ENCODE assay signal across 28 mouse cellular contexts in genomic region chr7:4081706-4082105, GRCm38 (mm10). TPM values are rescaled to one million over a fixed set of nuclear protein-coding genes. Genes with fewer than 3 reads are reported as not detected.
DNase-seq lines count a peak whose midpoint lies in the region; ATAC-seq and TF ChIP-seq lines count a peak whose summit lies in the region.
"Had no signal": no experiment of that assay in that cellular context is flagged by ENCODE, and none has a peak within 500 bp of the region (broad histone marks: within the 10 kb centered on the region; RNA-seq: fewer than 3 reads in every experiment).

No protein-coding gene starts in this region.

- no peak for TF ChIP-seq EP300 in stomach, postnatal 0 days (optimal IDR thresholded peaks at IDR 0.05)

- no peaks in the 10 kb centered on the region for H3K27me3 ChIP-seq in kidney, adult 2 months (replicated peaks; ENCODE audit: control insufficient read depth, insufficient read depth, low read length)
- H3K27me3 ChIP-seq in kidney, embryonic 15.5 days, result no peaks in the 10 kb centered on the region
- no peaks in the 10 kb centered on the region for H3K27me3 ChIP-seq in stomach, embryonic 15.5 days (replicated peaks)
- H3K27me3 ChIP-seq in stomach, postnatal 0 days (ENCODE audit: control insufficient read depth, insufficient read depth, low read length), result no peaks in the 10 kb centered on the region
- H3K27me3 ChIP-seq in stomach, embryonic 16.5 days (ENCODE audit: control insufficient read depth, insufficient read depth, low read length), result no peaks in the 10 kb centered on the region
- H3K27me3 ChIP-seq: embryonic facial prominence, embryonic 12.5 days; embryonic facial prominence, embryonic 15.5 days; heart, embryonic 13.5 days had no signal

- ATAC-seq in kidney, embryonic 15.5 days (replicated peaks; ENCODE audit: low FRiP score), result no peak
- peak; percentile 49; the same call in 1 of the 2 replicates for ATAC-seq in stomach, embryonic 15.5 days (ENCODE audit: insufficient read depth, low FRiP score, low read depth)
- ATAC-seq in stomach, postnatal 0 days (ENCODE audit: low FRiP score, low TSS enrichment), result no peak
- 0 out of 2 replicates have a peak, but pooled peaks have one; percentile 39 for ATAC-seq in stomach, embryonic 16.5 days (ENCODE audit: insufficient read depth, low FRiP score)
- ATAC-seq: forebrain, embryonic 14.5 days; forebrain, postnatal 0 days; hindbrain, postnatal 0 days had no signal

- H3K4me3 ChIP-seq in kidney, adult 2 months (ENCODE audit: insufficient read depth, low read depth, low read length), result no peak overlapping the region
- H3K4me3 ChIP-seq in kidney, embryonic 15.5 days (replicated peaks), result no peak overlapping the region
- no peak overlapping the region for H3K4me3 ChIP-seq in stomach, embryonic 15.5 days (replicated peaks)
- H3K4me3 ChIP-seq in stomach, postnatal 0 days (ENCODE audit: low read depth, low read length), result no peak overlapping the region
- no peak overlapping the region for H3K4me3 ChIP-seq in stomach, embryonic 16.5 days (replicated peaks; ENCODE audit: low read length)
- H3K4me3 ChIP-seq: embryonic facial prominence, embryonic 12.5 days; embryonic facial prominence, embryonic 15.5 days; gastrocnemius, adult 2 months; heart, embryonic 10.5 days; heart, embryonic 13.5 days had no signal

- H3K36me3 ChIP-seq in kidney, adult 2 months (ENCODE audit: control insufficient read depth, insufficient read depth, low read length), result no peaks in the 10 kb centered on the region
- no peaks in the 10 kb centered on the region for H3K36me3 ChIP-seq in kidney, embryonic 15.5 days
- H3K36me3 ChIP-seq in stomach, embryonic 15.5 days, result no peaks in the 10 kb centered on the region
- H3K36me3 ChIP-seq in stomach, postnatal 0 days (ENCODE audit: control insufficient read depth, insufficient read depth, low read length), result no peaks in the 10 kb centered on the region
- no peaks in the 10 kb centered on the region for H3K36me3 ChIP-seq in stomach, embryonic 16.5 days (ENCODE audit: control insufficient read depth, insufficient read depth, low read length)
- H3K36me3 ChIP-seq: embryonic facial prominence, embryonic 12.5 days; embryonic facial prominence, embryonic 15.5 days; heart, embryonic 10.5 days; heart, embryonic 13.5 days had no signal

- DNase-seq in adrenal gland, postnatal 10 days, result peak; percentile 12
- no peak for DNase-seq in adrenal gland, adult 18-20 months (ENCODE audit: low spot score in 2 of 2)
- DNase-seq in kidney, adult 2 months, result peak; percentile 12
- no peak for DNase-seq in stomach, postnatal 0 days (ENCODE audit: low spot score)
- DNase-seq in left cerebral cortex, postnatal 10 days (ENCODE audit: extremely low spot score in 1 of 2, low spot score in 2 of 2), result no peak
- DNase-seq: adrenal gland, postnatal 14 days; cerebellum, adult 11 months; cerebellum, adult 2 months; cerebellum, adult 9-11 months; cerebellum, postnatal 25 days; forebrain, postnatal 0 days; gastrocnemius, adult 2 months; gastrocnemius, postnatal 14 days; heart, adult 18-20 months; heart, postnatal 14 days; heart, postnatal 4 days had no signal

- no peak overlapping the region for H3K27ac ChIP-seq in kidney, adult 2 months (ENCODE audit: insufficient read depth, low read depth, low read length)
- H3K27ac ChIP-seq in kidney, embryonic 15.5 days, result no peak overlapping the region
- no peak overlapping the region for H3K27ac ChIP-seq in stomach, embryonic 15.5 days
- no peak overlapping the region for H3K27ac ChIP-seq in stomach, postnatal 0 days (replicated peaks)
- no peak overlapping the region for H3K27ac ChIP-seq in stomach, embryonic 16.5 days (ENCODE audit: low read length)
- H3K27ac ChIP-seq: embryonic facial prominence, embryonic 12.5 days; embryonic facial prominence, embryonic 15.5 days; gastrocnemius, adult 2 months; heart, embryonic 10.5 days; heart, embryonic 13.5 days; hindbrain, embryonic 14.5 days; hindbrain, postnatal 0 days had no signal

- no peak overlapping the region for H3K4me2 ChIP-seq in kidney, embryonic 15.5 days
- H3K4me2 ChIP-seq in stomach, embryonic 15.5 days, result no peak overlapping the region
- no peak overlapping the region for H3K4me2 ChIP-seq in stomach, postnatal 0 days (replicated peaks; ENCODE audit: low read depth)
- H3K4me2 ChIP-seq in stomach, embryonic 16.5 days (ENCODE audit: low read depth, low read length), result no peak overlapping the region
- H3K4me2 ChIP-seq: embryonic facial prominence, embryonic 12.5 days; embryonic facial prominence, embryonic 15.5 days; heart, embryonic 13.5 days; hindbrain, embryonic 14.5 days had no signal

- no peak for TF ChIP-seq POLR2A in kidney, adult 2 months (IDR thresholded peaks at IDR 0.05; ENCODE audit: low read depth, low read length)

- intact Hi-C loops in left cerebral cortex, postnatal 10 days (cut with DNase I), result no loop called here

- TF ChIP-seq CTCF in kidney, adult 2 months (conservative IDR thresholded peaks at IDR 0.05; ENCODE audit: insufficient read depth, insufficient read length, low read depth, low read length), result no peak
- TF ChIP-seq CTCF in stomach, postnatal 0 days (IDR thresholded peaks at IDR 0.05; ENCODE audit: low read depth), result no peak

- H3K9ac ChIP-seq in kidney, embryonic 15.5 days, result no peak overlapping the region
- H3K9ac ChIP-seq in stomach, embryonic 15.5 days, result no peak overlapping the region
- no peak overlapping the region for H3K9ac ChIP-seq in stomach, postnatal 0 days (ENCODE audit: low read length)
- H3K9ac ChIP-seq in stomach, embryonic 16.5 days (ENCODE audit: low read length), result no peak overlapping the region
- H3K9ac ChIP-seq: embryonic facial prominence, embryonic 12.5 days; embryonic facial prominence, embryonic 15.5 days; forebrain, postnatal 0 days; heart, embryonic 13.5 days; hindbrain, embryonic 14.5 days had no signal

- H3K4me1 ChIP-seq in kidney, adult 2 months (ENCODE audit: control insufficient read depth, insufficient read depth, low read length), result peaks cover 8% of the 10 kb centered on the region; the same call in 1 of the 2 replicates
- H3K4me1 ChIP-seq in kidney, embryonic 15.5 days, result no peaks in the 10 kb centered on the region
- no peaks in the 10 kb centered on the region for H3K4me1 ChIP-seq in stomach, embryonic 15.5 days
- H3K4me1 ChIP-seq in stomach, postnatal 0 days (replicated peaks; ENCODE audit: control insufficient read depth, insufficient read depth), result no peaks in the 10 kb centered on the region
- H3K4me1 ChIP-seq in stomach, embryonic 16.5 days (ENCODE audit: control insufficient read depth, insufficient read depth, low read length), result peaks cover 11% of the 10 kb centered on the region; the same call in 1 of the 2 replicates
- H3K4me1 ChIP-seq: embryonic facial prominence, embryonic 12.5 days; embryonic facial prominence, embryonic 15.5 days; heart, embryonic 10.5 days; heart, embryonic 13.5 days had no signal

- no peaks in the 10 kb centered on the region for H3K9me3 ChIP-seq in kidney, embryonic 15.5 days (replicated peaks)
- no peaks in the 10 kb centered on the region for H3K9me3 ChIP-seq in stomach, embryonic 15.5 days
- no peaks in the 10 kb centered on the region for H3K9me3 ChIP-seq in stomach, postnatal 0 days (ENCODE audit: control insufficient read depth, low read length)
- no peaks in the 10 kb centered on the region for H3K9me3 ChIP-seq in stomach, embryonic 16.5 days (replicated peaks; ENCODE audit: control insufficient read depth, low read length)
- H3K9me3 ChIP-seq: embryonic facial prominence, embryonic 12.5 days; embryonic facial prominence, embryonic 15.5 days; heart, embryonic 10.5 days; heart, embryonic 13.5 days had no signal

RNA-seq across cellular contexts. Expression of gene Lair1, which starts 18.7 kb away (rescaled TPM):
- total RNA-seq in adrenal gland, postnatal 10 days (2021), result 1 to 10 TPM; 1.4 to 2.5 TPM
- total RNA-seq in adrenal gland, adult 18-20 months (2021), result 1 to 10 TPM; 2.1 to 4.3 TPM
- 1.6 and 1.9 TPM in 2 replicates for polyA plus RNA-seq in kidney, adult 2 months (2012; rRNA removed)
- 0.70 and 1.1 TPM in 2 replicates for polyA plus RNA-seq in kidney, embryonic 15.5 days (2015; fragmentation: Nextera tagmentation; extraction: Ambion mirVana)
- polyA plus RNA-seq in stomach, embryonic 15.5 days (2015; fragmentation: Nextera tagmentation; extraction: Ambion mirVana), result 2.1 and 2.2 TPM in 2 replicates
- 1.5 and 3.0 TPM in 2 replicates for polyA plus RNA-seq in stomach, postnatal 0 days (2015; fragmentation: Nextera tagmentation; extraction: Ambion mirVana)
- 1.8 and 2.1 TPM in 2 replicates for polyA plus RNA-seq in stomach, embryonic 16.5 days (2015; fragmentation: Nextera tagmentation; extraction: Ambion mirVana)
- total RNA-seq in left cerebral cortex, postnatal 10 days (2021), result 1 to 10 TPM; 3.9 to 4.7 TPM
- polyA plus RNA-seq: C2C12 had no signal

RNA-seq across cellular contexts. Expression of gene Ttyh1, which starts 37.5 kb away (rescaled TPM):
- 1 to 10 TPM; 6.4 to 9.1 TPM for total RNA-seq in adrenal gland, postnatal 10 days (2021)
- 1 to 10 TPM; 1.3 to 1.9 TPM for total RNA-seq in adrenal gland, adult 18-20 months (2021)
- 2.8 and 7.4 TPM in 2 replicates for polyA plus RNA-seq in kidney, adult 2 months (2012; rRNA removed)
- 2.1 and 3.0 TPM in 2 replicates for polyA plus RNA-seq in kidney, embryonic 15.5 days (2015; fragmentation: Nextera tagmentation; extraction: Ambion mirVana)
- 12.7 and 15.1 TPM in 2 replicates for polyA plus RNA-seq in stomach, embryonic 15.5 days (2015; fragmentation: Nextera tagmentation; extraction: Ambion mirVana)
- 4.1 and 4.3 TPM in 2 replicates for polyA plus RNA-seq in stomach, postnatal 0 days (2015; fragmentation: Nextera tagmentation; extraction: Ambion mirVana)
- polyA plus RNA-seq in stomach, embryonic 16.5 days (2015; fragmentation: Nextera tagmentation; extraction: Ambion mirVana), result 8.6 and 10.0 TPM in 2 replicates
- 100 to 1,000 TPM; 570 to 685 TPM for total RNA-seq in left cerebral cortex, postnatal 10 days (2021)
- total RNA-seq: common myeloid progenitor, adult 5-6 weeks had no signal

RNA-seq across cellular contexts. Expression of gene Leng8, which starts 55.1 kb away (rescaled TPM):
- total RNA-seq in adrenal gland, postnatal 10 days (2021), result 100 to 1,000 TPM in 1 of 2 experiments, 10 to 100 TPM in 1; 66.0 to 134 TPM
- 100 to 1,000 TPM in 1 of 2 experiments, 10 to 100 TPM in 1; 86.8 to 106 TPM for total RNA-seq in adrenal gland, adult 18-20 months (2021)
- polyA plus RNA-seq in kidney, adult 2 months (2012; rRNA removed), result 225 and 407 TPM in 2 replicates
- polyA plus RNA-seq in kidney, embryonic 15.5 days (2015; fragmentation: Nextera tagmentation; extraction: Ambion mirVana), result 57.4 and 69.3 TPM in 2 replicates
- 52.6 and 67.4 TPM in 2 replicates for polyA plus RNA-seq in stomach, embryonic 15.5 days (2015; fragmentation: Nextera tagmentation; extraction: Ambion mirVana)
- 14.7 and 20.1 TPM in 2 replicates for polyA plus RNA-seq in stomach, postnatal 0 days (2015; fragmentation: Nextera tagmentation; extraction: Ambion mirVana)
- 50.9 and 51.4 TPM in 2 replicates for polyA plus RNA-seq in stomach, embryonic 16.5 days (2015; fragmentation: Nextera tagmentation; extraction: Ambion mirVana)
- total RNA-seq in left cerebral cortex, postnatal 10 days (2021), result 100 to 1,000 TPM; 160 to 166 TPM

Comparison
In these comparisons a context has a peak if more than half of its experiments do, and no peak if none do; other contexts are left out.
1. DNase-seq: peak in adrenal gland, postnatal 10 days (single experiment) and kidney, adult 2 months (single experiment); none in adrenal gland, adult 18-20 months (0 of 2), stomach, postnatal 0 days (single experiment) and left cerebral cortex, postnatal 10 days (0 of 2).
2. ATAC-seq: peak in stomach, embryonic 15.5 days (single experiment) and stomach, embryonic 16.5 days (single experiment); none in kidney, embryonic 15.5 days (single experiment) and stomach, postnatal 0 days (single experiment).